Mouse (Mus musculus) bone marrow macrophage, adult 2 months (primary cell): ENCODE results near the gene Chchd3. TPM values are rescaled to one million over a fixed set of nuclear protein-coding genes. Genes with fewer than 3 reads are reported as not detected.
A peak's percentile ranks its signal among the peaks of the same experiment; 100 is the strongest.

Experiments used
- H3K27ac ChIP-seq: 2 replicates; pipeline ENCODE4 v1.5.1; 2012; ENCODE audit warnings: low read depth, low read length; ENCODE audit not compliant: insufficient read depth
- H3K4me1 ChIP-seq: 2 replicates; pipeline ENCODE4 v1.6.1; 2012; ENCODE audit warnings: low read length; ENCODE audit not compliant: control insufficient read depth, insufficient read depth
- H3K4me3 ChIP-seq: 2 replicates; pipeline ENCODE4 v1.5.1; 2012; ENCODE audit warnings: mild to moderate bottlenecking, low read length, moderate library complexity; ENCODE audit not compliant: insufficient read depth
- CTCF ChIP-seq: IDR thresholded peaks from 2 replicates; pipeline ENCODE4 v1.5.1; 2012; ENCODE audit warnings: low read depth, mild to moderate bottlenecking, low read length, moderate library complexity
- POLR2A ChIP-seq: IDR thresholded peaks from 2 replicates; pipeline ENCODE4 v1.6.1; 2012; ENCODE audit warnings: mild to moderate bottlenecking, low read depth, low read length, borderline replicate concordance
- polyA plus RNA-seq: library from polyadenylated mRNA; stranded (reverse); fragments of >200 nt; gene quantifications from 2 replicates; pipeline ENCODE4 v1.2.4, GENCODE M21; 2012; ENCODE audit not compliant: missing spikeins, insufficient read depth, insufficient read length

Gene Chchd3
- polyA plus RNA-seq, 1 experiment, result 52.9 TPM

DNA sequence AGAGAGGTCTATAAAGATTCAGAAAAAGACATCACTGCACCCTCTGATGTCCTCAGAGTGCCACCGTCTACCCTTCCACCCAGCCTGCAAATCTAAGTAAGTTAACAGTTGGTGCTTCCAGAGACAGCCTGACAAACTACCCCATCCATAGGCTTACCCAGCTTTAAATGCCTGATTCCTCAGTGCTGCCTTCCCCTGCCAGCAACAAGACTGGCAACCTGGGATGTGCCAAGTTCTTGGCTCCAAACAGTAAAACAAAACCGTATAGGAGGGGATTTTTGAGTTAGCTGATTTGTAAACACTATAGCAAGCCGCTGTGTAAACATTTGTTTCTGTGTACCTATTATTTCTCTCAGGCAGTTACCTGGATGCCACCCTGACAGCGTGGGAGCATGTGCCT is 269.6 kb downstream of the Chchd3 start:
- Histone ChIP-seq H3K27ac (no peak overlapping the region), H3K4me1 (no peaks in the 10 kb centered on the region), H3K4me3 (no peak overlapping the region)
- TF ChIP-seq POLR2A, result no peak
- no peak for TF ChIP-seq CTCF

GRCm38 (mm10) chr6:32787399-32787798 is 272.7 kb downstream of the Chchd3 start:
- Histone ChIP-seq H3K27ac (no peak overlapping the region), H3K4me1 (peaks cover 6% of the 10 kb centered on the region), H3K4me3 (no peak overlapping the region)
- TF ChIP-seq POLR2A (no peak), CTCF (no peak)

DNA sequence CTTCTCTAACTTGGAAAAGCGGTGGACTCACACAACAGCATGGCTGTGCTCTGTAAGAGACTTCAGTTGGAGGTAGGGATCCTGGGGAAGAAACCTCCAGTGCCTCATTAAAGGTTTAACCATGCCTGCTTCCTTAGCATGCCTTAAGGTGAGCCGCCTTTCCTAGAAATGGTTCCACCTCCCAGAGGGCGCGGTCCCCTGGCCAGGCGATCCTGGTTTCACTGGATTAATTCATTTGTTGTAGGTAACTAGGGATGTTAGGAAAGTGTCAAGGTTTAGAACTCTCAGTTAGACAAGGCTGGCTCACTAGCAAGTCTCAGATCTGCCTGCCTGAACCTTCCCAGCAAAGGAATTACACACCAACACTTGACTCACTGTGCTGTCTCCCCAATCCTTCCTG is 273.9 kb downstream of the Chchd3 start:
- no peak overlapping the region for H3K4me3 ChIP-seq
- TF ChIP-seq POLR2A, result no peak
- TF ChIP-seq CTCF, result no peak
- no peak overlapping the region for H3K27ac ChIP-seq
- peaks cover 18% of the 10 kb centered on the region for H3K4me1 ChIP-seq

DNA sequence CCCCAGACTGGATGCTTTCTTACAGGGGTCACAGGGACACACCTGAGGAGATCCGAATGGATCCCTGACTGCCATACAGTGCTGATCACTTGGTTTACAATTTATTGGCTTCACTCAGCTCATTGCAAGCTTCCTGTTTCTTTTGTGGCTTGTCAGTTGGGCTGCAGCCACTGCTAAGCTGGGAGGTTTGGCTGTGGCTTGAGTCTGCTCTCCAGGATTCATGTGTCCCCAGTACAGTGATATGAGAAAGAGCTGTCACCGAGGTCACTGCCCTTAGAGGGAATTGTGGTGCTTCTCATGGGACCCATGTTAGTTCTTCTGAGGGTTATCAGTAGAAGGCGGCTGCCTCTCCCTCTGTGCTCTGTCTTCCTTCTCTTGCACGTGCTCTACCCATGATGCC is 277.0 kb downstream of the Chchd3 start:
- peak overlapping the region; percentile 45 for H3K27ac ChIP-seq
- TF ChIP-seq CTCF (no peak), POLR2A (no peak)
- H3K4me1 ChIP-seq, result peaks cover 27% of the 10 kb centered on the region
- H3K4me3 ChIP-seq, result no peak overlapping the region

DNA sequence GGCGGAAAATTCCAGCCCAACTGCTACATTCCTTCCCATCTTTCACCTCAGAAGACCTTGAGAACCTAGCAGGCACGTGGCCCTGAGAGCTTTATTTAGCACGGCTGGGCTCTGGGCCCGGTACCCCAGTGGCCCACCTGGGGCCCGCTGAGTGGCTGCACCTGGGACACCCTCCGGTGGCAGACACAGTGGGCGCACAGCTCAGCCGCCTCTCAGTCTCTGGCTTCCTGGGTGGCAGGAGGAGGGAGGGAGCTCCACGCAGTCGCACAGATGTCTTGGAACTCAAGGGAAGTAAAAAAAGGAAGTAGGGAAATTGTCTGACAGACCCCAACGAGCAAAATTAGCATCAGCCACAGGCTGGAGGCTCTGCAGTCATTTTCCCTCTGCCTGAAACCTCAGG is 279.5 kb downstream of the Chchd3 start:
- TF ChIP-seq CTCF (peak; percentile 10; the same call in 1 of the 2 replicates), POLR2A (no peak)
- Histone ChIP-seq H3K4me3 (peak overlapping the region; percentile 51), H3K4me1 (peaks cover 27% of the 10 kb centered on the region), H3K27ac (peak overlapping the region; percentile 78)

DNA sequence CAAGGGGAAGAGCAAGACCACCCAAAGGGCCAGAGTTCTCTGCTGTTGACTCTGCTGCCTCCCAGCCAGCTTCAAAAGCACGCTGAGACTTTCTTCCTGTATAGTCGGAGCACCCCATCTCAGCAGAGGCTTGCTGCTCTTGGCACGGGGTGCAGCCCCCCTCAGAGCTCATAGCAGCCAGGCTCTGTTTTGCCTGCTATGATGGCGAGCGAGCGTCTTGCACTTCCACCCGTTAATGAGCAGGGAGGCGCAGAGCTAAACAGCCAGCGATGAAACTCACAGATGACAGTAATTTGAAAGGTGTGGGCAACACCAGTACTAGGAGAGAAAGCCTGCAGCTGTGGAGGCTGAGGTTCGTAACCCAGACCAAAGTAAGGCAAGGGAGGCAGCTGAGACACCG is 283.7 kb downstream of the Chchd3 start:
- TF ChIP-seq CTCF (no peak), POLR2A (no peak)
- peaks cover 11% of the 10 kb centered on the region for H3K4me1 ChIP-seq
- no peak overlapping the region for H3K4me3 ChIP-seq
- H3K27ac ChIP-seq, result no peak overlapping the region

GRCm38 (mm10) chr6:32754524-32754923 is 305.5 kb downstream of the Chchd3 start:
- Histone ChIP-seq H3K4me1 (no peaks in the 10 kb centered on the region), H3K27ac (no peak overlapping the region), H3K4me3 (no peak overlapping the region)
- TF ChIP-seq POLR2A, result no peak
- TF ChIP-seq CTCF, result no peak

DNA sequence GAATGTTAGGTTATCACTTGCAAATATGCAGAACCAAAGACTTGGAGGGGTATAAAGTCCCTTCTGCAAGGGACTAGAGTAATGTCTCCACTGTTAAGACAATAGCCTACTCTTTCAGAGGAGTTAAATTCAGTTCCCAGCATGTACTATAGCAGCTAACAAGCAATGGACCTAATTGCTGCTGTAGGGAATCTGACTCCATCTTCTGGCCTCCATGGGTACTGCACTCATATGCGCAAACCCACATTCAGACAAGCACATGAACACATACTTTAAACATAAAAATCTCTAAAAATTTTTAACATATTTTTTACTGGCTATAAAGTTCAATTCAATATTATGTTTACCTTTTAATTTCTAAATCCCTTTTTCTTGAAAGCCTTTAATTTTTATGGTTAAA is 310.2 kb downstream of the Chchd3 start:
- H3K4me1 ChIP-seq, result no peaks in the 10 kb centered on the region
- no peak overlapping the region for H3K4me3 ChIP-seq
- TF ChIP-seq POLR2A (no peak), CTCF (no peak)
- no peak overlapping the region for H3K27ac ChIP-seq

- Histone ChIP-seq H3K27ac (no peak overlapping the region), H3K4me3 (no peak overlapping the region), H3K4me1 (no peaks in the 10 kb centered on the region)
- TF ChIP-seq POLR2A (no peak), CTCF (no peak)
Observed at GRCm38 (mm10) chr6:32748777-32749176, 311.3 kb downstream of the Chchd3 start.

GRCm38 (mm10) chr6:32747333-32747732 is 312.7 kb downstream of the Chchd3 start:
- Histone ChIP-seq H3K4me3 (no peak overlapping the region), H3K4me1 (no peaks in the 10 kb centered on the region), H3K27ac (no peak overlapping the region)
- no peak for TF ChIP-seq CTCF
- no peak for TF ChIP-seq POLR2A

Other genes with a start within 250 kb of the Chchd3 start
- 37.1 and 42.5 TPM in 2 replicates for gene Exoc4, start 188.8 kb upstream of the Chchd3 start, polyA plus RNA-seq